Mouse (Mus musculus): ENCODE measurements around the gene Colq. TPM values are rescaled to one million over a fixed set of nuclear protein-coding genes. Genes with fewer than 3 reads are reported as not detected.

Colq gene
- polyA plus RNA-seq, 1 experiment from 2014 or later: 8.5 TPM

DNA sequence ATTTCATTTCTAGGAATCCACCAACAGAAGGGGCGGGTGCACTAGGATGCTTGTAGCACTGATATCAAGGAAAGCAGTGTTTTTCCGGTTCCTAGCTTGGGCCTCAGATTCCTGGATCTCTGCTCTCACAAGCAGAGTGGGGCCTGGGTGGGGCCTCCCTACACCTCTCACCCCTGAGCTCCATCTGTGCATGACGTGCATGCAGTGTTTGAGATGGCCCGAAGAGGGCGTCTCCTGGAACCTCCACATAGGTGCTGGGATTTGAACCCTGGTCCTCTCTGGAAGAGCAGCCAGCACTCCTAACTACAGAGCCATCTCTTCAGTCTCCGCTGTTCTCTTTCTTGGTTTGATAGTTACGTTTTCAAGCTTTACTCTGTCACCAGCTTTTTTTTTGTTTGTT lies 36.1 kb downstream of the Colq start:
- no peak for ATAC-seq (ENCODE audit: insufficient number of reproducible peaks, insufficient read depth, low FRiP score, low read depth)
- H3K36me3 ChIP-seq (ENCODE audit: control insufficient read depth, insufficient read depth, low read length): no peaks in the 10 kb centered on the region
- no peaks in the 10 kb centered on the region for H3K27me3 ChIP-seq (ENCODE audit: control insufficient read depth, insufficient read depth, low read length)
- peaks cover 17 to 28% of the 10 kb centered on the region in 2 experiments for H3K4me1 ChIP-seq (ENCODE audit: control insufficient read depth in 2 of 2, insufficient read depth in 2 of 2, low read length in 2 of 2)
- no peak overlapping the region for H3K9ac ChIP-seq (ENCODE audit: low read length)
- no peak overlapping the region for H3K27ac ChIP-seq (replicated peaks in 1 of 2; ENCODE audit: control insufficient read depth in 1 of 2, insufficient read depth in 1 of 2, low read depth in 2 of 2, low read length in 2 of 2)
- no peak overlapping the region for H3K4me3 ChIP-seq (ENCODE audit: control insufficient read depth in 1 of 2, insufficient read depth in 1 of 2, low read depth in 1 of 2, low read length in 2 of 2)
- no peak overlapping the region for H3K4me2 ChIP-seq (ENCODE audit: low read length)
- WGBS: 90% methylated on average over 7 of the region's 7 CpGs
- no peaks in the 10 kb centered on the region for H3K9me3 ChIP-seq (ENCODE audit: control insufficient read depth, low read length)

DNA sequence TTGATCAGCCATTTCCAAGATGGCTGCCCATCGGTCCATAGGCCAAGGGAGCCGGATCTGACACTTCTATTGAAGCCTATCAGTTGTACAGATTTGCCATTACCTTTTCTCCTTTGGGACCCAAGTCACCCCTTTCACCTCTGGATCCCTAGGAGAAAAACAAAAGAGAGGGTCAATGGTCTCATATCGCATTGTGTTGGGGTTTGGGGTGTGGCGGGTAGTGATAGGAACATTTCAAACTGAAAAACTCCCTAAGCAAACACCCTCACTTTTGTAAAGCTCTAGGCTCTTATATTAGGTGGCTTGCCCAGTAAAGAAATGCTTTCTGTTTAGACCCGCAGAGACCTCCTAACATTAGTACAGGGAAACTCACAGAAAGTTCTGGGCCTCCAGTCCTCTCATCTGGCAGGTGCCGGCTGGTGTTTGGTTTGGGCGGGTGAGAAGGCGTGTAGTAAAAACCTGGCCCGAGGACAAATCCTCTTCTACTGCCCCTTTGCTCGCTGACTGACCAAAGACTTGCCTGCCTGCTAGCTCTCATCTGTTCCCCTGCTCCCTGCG lies 47.2 kb downstream of the Colq start:
- no peaks in the 10 kb centered on the region; the same call in 1 of the 2 replicates for H3K9me3 ChIP-seq (ENCODE audit: control insufficient read depth, low read length)
- no peak overlapping the region for H3K4me2 ChIP-seq (ENCODE audit: low read length)
- H3K36me3 ChIP-seq (ENCODE audit: control insufficient read depth, insufficient read depth, low read length): peaks cover 3% of the 10 kb centered on the region; the same call in 1 of the 2 replicates
- ATAC-seq (ENCODE audit: insufficient number of reproducible peaks, insufficient read depth, low FRiP score, low read depth): no peak
- H3K9ac ChIP-seq (ENCODE audit: low read length): no peak overlapping the region
- 74% methylated on average over 11 of the region's 11 CpGs for WGBS
- no peak overlapping the region for H3K27ac ChIP-seq (replicated peaks in 1 of 2; ENCODE audit: control insufficient read depth in 1 of 2, insufficient read depth in 1 of 2, low read depth in 2 of 2, low read length in 2 of 2)
- no peaks in the 10 kb centered on the region for H3K27me3 ChIP-seq (ENCODE audit: control insufficient read depth, insufficient read depth, low read length)
- H3K4me1 ChIP-seq (ENCODE audit: control insufficient read depth in 2 of 2, insufficient read depth in 2 of 2, low read length in 2 of 2): no peaks in the 10 kb centered on the region
- H3K4me3 ChIP-seq (ENCODE audit: control insufficient read depth in 1 of 2, insufficient read depth in 1 of 2, low read depth in 1 of 2, low read length in 2 of 2): no peak overlapping the region

DNA sequence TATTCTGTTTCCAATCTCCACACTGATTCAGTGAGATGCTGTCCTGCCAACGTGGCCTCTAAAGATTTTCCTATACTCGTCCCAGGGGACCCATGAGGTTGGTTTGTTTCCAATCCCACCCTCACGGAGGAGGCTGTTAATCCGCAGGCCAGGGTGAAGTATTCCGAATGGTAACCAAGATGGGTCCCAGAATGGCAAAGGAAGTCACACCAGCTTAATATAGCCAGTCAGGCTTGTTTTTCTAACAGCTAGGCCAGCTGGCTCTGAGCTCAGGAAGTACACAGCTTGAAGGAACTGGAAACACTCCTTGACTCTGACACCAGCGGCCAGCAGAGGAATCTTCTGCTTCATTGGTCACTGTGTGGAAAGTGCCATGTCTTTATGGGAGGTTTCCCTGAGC lies 53.8 kb downstream of the Colq start:
- no peak for ATAC-seq (ENCODE audit: insufficient number of reproducible peaks, insufficient read depth, low FRiP score, low read depth)
- no peaks in the 10 kb centered on the region for H3K9me3 ChIP-seq (ENCODE audit: control insufficient read depth, low read length)
- peaks cover 8% of the 10 kb centered on the region; the same call in 1 of the 2 replicates for H3K36me3 ChIP-seq (ENCODE audit: control insufficient read depth, insufficient read depth, low read length)
- no peak overlapping the region for H3K9ac ChIP-seq (ENCODE audit: low read length)
- no peak overlapping the region for H3K4me2 ChIP-seq (ENCODE audit: low read length)
- peaks cover 0 to 2% of the 10 kb centered on the region in 2 experiments; a peak in 1 of 4 replicates for H3K4me1 ChIP-seq (ENCODE audit: control insufficient read depth in 2 of 2, insufficient read depth in 2 of 2, low read length in 2 of 2)
- H3K27ac ChIP-seq (replicated peaks in 1 of 2; ENCODE audit: control insufficient read depth in 1 of 2, insufficient read depth in 1 of 2, low read depth in 2 of 2, low read length in 2 of 2): no peak overlapping the region; a peak in 1 of 4 replicates
- no peak overlapping the region for H3K4me3 ChIP-seq (ENCODE audit: control insufficient read depth in 1 of 2, insufficient read depth in 1 of 2, low read depth in 1 of 2, low read length in 2 of 2)
- WGBS: 61% methylated on average over 6 of the region's 6 CpGs
- H3K27me3 ChIP-seq (ENCODE audit: control insufficient read depth, insufficient read depth, low read length): no peaks in the 10 kb centered on the region

DNA sequence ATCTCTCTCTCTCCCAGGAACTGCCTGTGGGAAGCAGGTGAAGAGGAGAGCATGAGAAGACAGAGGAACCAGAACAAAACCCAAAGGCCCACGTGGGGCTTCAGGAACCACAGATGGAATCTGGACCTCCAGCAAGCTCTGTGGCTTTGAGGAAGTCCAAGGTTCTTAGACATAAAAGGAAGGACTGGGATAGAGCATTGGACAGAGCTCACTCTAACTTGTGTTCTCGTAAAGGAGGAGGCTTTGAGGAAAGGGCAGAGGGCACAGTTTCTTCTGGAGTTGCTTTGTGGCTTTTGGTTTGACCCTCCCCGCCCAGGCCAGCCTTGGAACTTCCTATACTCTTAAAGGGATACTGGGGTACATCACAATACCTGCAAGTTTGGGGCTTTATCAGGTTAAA lies 58.5 kb downstream of the Colq start:
- H3K4me2 ChIP-seq (ENCODE audit: low read length): no peak overlapping the region
- H3K9ac ChIP-seq (ENCODE audit: low read length): no peak overlapping the region
- ATAC-seq (ENCODE audit: insufficient number of reproducible peaks, insufficient read depth, low FRiP score, low read depth): no peak
- no peak overlapping the region for H3K4me3 ChIP-seq (ENCODE audit: control insufficient read depth in 1 of 2, insufficient read depth in 1 of 2, low read depth in 1 of 2, low read length in 2 of 2)
- H3K36me3 ChIP-seq (ENCODE audit: control insufficient read depth, insufficient read depth, low read length): peaks cover 12% of the 10 kb centered on the region; the same call in 1 of the 2 replicates
- H3K9me3 ChIP-seq (ENCODE audit: control insufficient read depth, low read length): no peaks in the 10 kb centered on the region
- 0 out of 4 replicates have a peak overlapping the region, but pooled peaks of 1 of the 2 experiments have one; percentile 37 for H3K27ac ChIP-seq (replicated peaks in 1 of 2; ENCODE audit: control insufficient read depth in 1 of 2, insufficient read depth in 1 of 2, low read depth in 2 of 2, low read length in 2 of 2)
- no peaks in the 10 kb centered on the region for H3K27me3 ChIP-seq (ENCODE audit: control insufficient read depth, insufficient read depth, low read length)
- peaks cover 0 to 2% of the 10 kb centered on the region in 2 experiments; a peak in 3 of 4 replicates for H3K4me1 ChIP-seq (ENCODE audit: control insufficient read depth in 2 of 2, insufficient read depth in 2 of 2, low read length in 2 of 2)
- whole genome bisulfite sequencing: 68% methylated on average over 3 of the region's 3 CpGs

DNA sequence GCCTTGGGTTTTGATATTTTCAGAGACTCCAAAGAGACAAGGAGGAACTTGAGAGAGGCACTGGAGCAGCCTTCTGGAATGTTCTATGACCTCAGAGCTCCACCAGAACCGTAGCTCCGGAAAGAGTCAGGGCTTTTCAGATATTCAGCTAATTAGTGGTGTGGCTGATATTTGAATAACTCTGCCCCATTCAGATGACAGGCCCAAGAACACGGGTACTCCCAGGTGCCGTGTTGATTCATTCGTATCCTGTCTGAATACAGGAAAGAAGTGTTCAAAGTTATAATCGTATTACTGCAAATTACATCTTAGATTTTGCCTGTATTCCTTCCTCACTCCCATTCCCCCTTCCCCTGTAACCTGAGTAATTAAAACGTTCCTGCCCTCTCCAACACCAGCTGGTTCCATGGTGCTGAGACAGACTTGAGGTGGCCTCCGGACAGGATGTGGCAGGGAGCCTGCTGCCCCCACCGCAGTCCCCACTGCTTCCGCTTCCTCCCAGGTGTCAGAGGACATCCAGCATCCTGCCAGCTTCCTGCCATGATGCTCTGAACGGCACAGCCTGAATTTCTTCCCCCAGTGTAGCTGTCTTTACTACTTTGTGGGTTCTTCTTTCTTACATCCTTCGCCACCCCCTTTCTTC lies 59.5 kb downstream of the Colq start:
- peaks cover 12% of the 10 kb centered on the region; the same call in 1 of the 2 replicates for H3K36me3 ChIP-seq (ENCODE audit: control insufficient read depth, insufficient read depth, low read length)
- no peaks in the 10 kb centered on the region for H3K27me3 ChIP-seq (ENCODE audit: control insufficient read depth, insufficient read depth, low read length)
- no peak overlapping the region for H3K4me3 ChIP-seq (ENCODE audit: control insufficient read depth in 1 of 2, insufficient read depth in 1 of 2, low read depth in 1 of 2, low read length in 2 of 2)
- no peak overlapping the region for H3K4me2 ChIP-seq (ENCODE audit: low read length)
- peak overlapping the region in 1 of 2 experiments; percentile 37; a peak in 1 of 4 replicates for H3K27ac ChIP-seq (replicated peaks in 1 of 2; ENCODE audit: control insufficient read depth in 1 of 2, insufficient read depth in 1 of 2, low read depth in 2 of 2, low read length in 2 of 2)
- no peaks in the 10 kb centered on the region for H3K9me3 ChIP-seq (ENCODE audit: control insufficient read depth, low read length)
- H3K9ac ChIP-seq (ENCODE audit: low read length): no peak overlapping the region
- peaks cover 0 to 2% of the 10 kb centered on the region in 2 experiments; a peak in 3 of 4 replicates for H3K4me1 ChIP-seq (ENCODE audit: control insufficient read depth in 2 of 2, insufficient read depth in 2 of 2, low read length in 2 of 2)
- 55% methylated on average over 12 of the region's 12 CpGs for WGBS
- ATAC-seq (ENCODE audit: insufficient number of reproducible peaks, insufficient read depth, low FRiP score, low read depth): no peak

DNA sequence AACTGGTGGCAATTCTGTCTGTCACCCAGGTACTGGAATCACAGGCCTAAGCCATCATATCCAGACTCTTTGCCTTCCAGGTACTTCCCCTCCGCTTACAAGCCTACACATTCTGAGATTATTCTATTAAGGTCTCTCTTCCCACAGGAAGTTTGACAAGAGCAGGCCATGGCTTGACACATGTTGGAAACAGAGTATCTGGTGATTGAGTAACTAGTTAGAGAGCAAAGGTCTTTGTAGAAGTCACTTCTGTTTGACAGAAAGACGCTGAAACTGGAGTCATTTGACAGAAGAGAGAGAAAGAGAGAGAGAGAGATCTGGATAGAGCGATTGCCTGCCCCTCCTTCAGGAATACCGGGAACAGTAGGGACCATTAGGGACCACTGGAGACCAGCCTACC lies 60.3 kb downstream of the Colq start:
- Histone ChIP-seq H3K4me3 (ENCODE audit: control insufficient read depth in 1 of 2, insufficient read depth in 1 of 2, low read depth in 1 of 2, low read length in 2 of 2) (no peak overlapping the region), H3K27ac (replicated peaks in 1 of 2; ENCODE audit: control insufficient read depth in 1 of 2, insufficient read depth in 1 of 2, low read depth in 2 of 2, low read length in 2 of 2) (no peak overlapping the region), H3K4me2 (ENCODE audit: low read length) (no peak overlapping the region), H3K9me3 (ENCODE audit: control insufficient read depth, low read length) (no peaks in the 10 kb centered on the region), H3K36me3 (ENCODE audit: control insufficient read depth, insufficient read depth, low read length) (peaks cover 16% of the 10 kb centered on the region), H3K9ac (ENCODE audit: low read length) (no peak overlapping the region), H3K27me3 (ENCODE audit: control insufficient read depth, insufficient read depth, low read length) (no peaks in the 10 kb centered on the region), H3K4me1 (ENCODE audit: control insufficient read depth in 2 of 2, insufficient read depth in 2 of 2, low read length in 2 of 2) (peaks cover 0 to 2% of the 10 kb centered on the region in 2 experiments; a peak in 3 of 4 replicates)
- 84% methylated on average over 4 of the region's 4 CpGs for WGBS
- no peak for ATAC-seq (ENCODE audit: insufficient number of reproducible peaks, insufficient read depth, low FRiP score, low read depth)

DNA sequence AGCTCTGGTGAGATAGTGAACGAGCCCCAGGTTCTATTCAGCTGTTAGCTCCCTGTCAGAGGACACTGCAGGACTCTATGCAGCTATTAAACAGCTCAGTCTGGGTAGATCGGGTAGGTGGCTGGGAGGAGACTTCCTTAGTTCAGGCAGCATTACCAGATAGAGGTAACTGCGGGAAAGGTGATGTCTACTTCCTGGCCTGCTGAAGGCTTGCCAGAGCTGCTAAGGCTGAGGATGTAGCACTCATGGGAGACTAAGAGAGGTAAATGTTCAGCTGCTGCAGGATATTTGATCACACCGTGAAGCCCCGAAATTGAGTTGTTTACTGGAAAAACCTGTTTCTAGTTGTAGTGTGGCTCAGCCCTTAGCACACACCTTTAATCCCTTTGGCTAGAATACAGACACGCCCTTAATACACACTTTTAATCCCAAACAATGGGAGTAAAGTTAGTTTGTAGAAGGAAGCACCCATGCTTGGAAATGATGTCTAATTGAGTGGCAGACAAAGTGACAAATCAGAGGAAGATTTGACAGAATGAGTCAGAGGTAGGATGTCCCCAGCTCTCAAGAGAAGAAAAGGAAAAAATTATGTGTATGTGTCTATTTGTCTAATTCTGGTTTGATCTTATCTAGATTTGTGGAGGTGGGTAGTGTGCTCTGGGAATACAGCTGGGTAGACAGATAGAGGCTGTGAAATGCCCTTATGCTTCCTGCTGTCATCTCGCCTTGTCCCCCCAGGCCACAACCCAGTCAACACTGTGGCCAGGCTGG lies 65.9 kb downstream of the Colq start:
- H3K4me1 ChIP-seq (ENCODE audit: control insufficient read depth in 2 of 2, insufficient read depth in 2 of 2, low read length in 2 of 2): no peaks in the 10 kb centered on the region
- H3K36me3 ChIP-seq (ENCODE audit: control insufficient read depth, insufficient read depth, low read length): peaks cover 10% of the 10 kb centered on the region
- WGBS: 70% methylated on average over 7 of the region's 7 CpGs
- no peaks in the 10 kb centered on the region for H3K9me3 ChIP-seq (ENCODE audit: control insufficient read depth, low read length)
- H3K4me2 ChIP-seq (ENCODE audit: low read length): no peak overlapping the region
- no peak overlapping the region for H3K4me3 ChIP-seq (ENCODE audit: control insufficient read depth in 1 of 2, insufficient read depth in 1 of 2, low read depth in 1 of 2, low read length in 2 of 2)
- no peaks in the 10 kb centered on the region for H3K27me3 ChIP-seq (ENCODE audit: control insufficient read depth, insufficient read depth, low read length)
- no peak overlapping the region for H3K9ac ChIP-seq (ENCODE audit: low read length)
- no peak for ATAC-seq (ENCODE audit: insufficient number of reproducible peaks, insufficient read depth, low FRiP score, low read depth)
- no peak overlapping the region for H3K27ac ChIP-seq (replicated peaks in 1 of 2; ENCODE audit: control insufficient read depth in 1 of 2, insufficient read depth in 1 of 2, low read depth in 2 of 2, low read length in 2 of 2)

Data from heart, embryonic 14.5 days (tissue).